Mouse (Mus musculus) hindbrain, embryonic 10.5 days (tissue): Measurements from ENCODE around the gene Hes7. TPM values are rescaled to one million over a fixed set of nuclear protein-coding genes. Genes with fewer than 3 reads are reported as not detected.
"Not testable (repeated sequence)": the region's sequence is repeated elsewhere in the genome, so short reads cannot be mapped to it uniquely, and the experiment has no call there.

Experiments used
- DNase-seq: peaks from one replicate; pipeline ENCODE4 v3.0.0-alpha.2; 2017; ENCODE audit warnings: low spot score
- H3K27ac ChIP-seq: fragments of 300-500 bp; sonication (generic); 2 replicates; pipeline ENCODE4 v1.5.1; 2016; ENCODE audit warnings: mild to moderate bottlenecking, moderate library complexity
- H3K27me3 ChIP-seq: fragments of 300-500 bp; sonication (generic); 2 replicates; pipeline ENCODE4 v1.6.1; 2016; ENCODE audit warnings: mild to moderate bottlenecking; ENCODE audit not compliant: poor library complexity, insufficient read depth, severe bottlenecking
- H3K36me3 ChIP-seq: fragments of 300-500 bp; sonication (generic); 2 replicates; pipeline ENCODE4 v1.6.1; 2016; ENCODE audit warnings: mild to moderate bottlenecking, moderate library complexity
- H3K4me1 ChIP-seq: fragments of 300-500 bp; sonication (generic); replicated peaks from 2 replicates; pipeline ENCODE4 v1.6.1; 2016; ENCODE audit warnings: mild to moderate bottlenecking
- H3K4me3 ChIP-seq: fragments of 300-500 bp; sonication (generic); 2 replicates; pipeline ENCODE4 v1.5.1; 2016; ENCODE audit warnings: mild to moderate bottlenecking, moderate library complexity
- H3K9me3 ChIP-seq: fragments of 300-500 bp; sonication (generic); 2 replicates; pipeline ENCODE4 v1.6.1; 2016; ENCODE audit warnings: mild to moderate bottlenecking, moderate library complexity
- WGBS: fragments of 180-500 bp; shearing (Covaris S2); methylation state at CpG from one replicate; pipeline ENCODE4 v1.1.7; 2016; 5-methylcytosine and 5-hydroxymethylcytosine counted together
- polyA plus RNA-seq: library from polyadenylated mRNA; unstranded; fragments of >200 nt; fragmentation: Nextera tagmentation; extraction: Ambion mirVana; gene quantifications from 2 replicates; pipeline ENCODE4 v1.2.1, GENCODE M21; 2016

Gene Hes7
- polyA plus RNA-seq, 1 experiment from 2014 or later = 0.48 TPM

DNA sequence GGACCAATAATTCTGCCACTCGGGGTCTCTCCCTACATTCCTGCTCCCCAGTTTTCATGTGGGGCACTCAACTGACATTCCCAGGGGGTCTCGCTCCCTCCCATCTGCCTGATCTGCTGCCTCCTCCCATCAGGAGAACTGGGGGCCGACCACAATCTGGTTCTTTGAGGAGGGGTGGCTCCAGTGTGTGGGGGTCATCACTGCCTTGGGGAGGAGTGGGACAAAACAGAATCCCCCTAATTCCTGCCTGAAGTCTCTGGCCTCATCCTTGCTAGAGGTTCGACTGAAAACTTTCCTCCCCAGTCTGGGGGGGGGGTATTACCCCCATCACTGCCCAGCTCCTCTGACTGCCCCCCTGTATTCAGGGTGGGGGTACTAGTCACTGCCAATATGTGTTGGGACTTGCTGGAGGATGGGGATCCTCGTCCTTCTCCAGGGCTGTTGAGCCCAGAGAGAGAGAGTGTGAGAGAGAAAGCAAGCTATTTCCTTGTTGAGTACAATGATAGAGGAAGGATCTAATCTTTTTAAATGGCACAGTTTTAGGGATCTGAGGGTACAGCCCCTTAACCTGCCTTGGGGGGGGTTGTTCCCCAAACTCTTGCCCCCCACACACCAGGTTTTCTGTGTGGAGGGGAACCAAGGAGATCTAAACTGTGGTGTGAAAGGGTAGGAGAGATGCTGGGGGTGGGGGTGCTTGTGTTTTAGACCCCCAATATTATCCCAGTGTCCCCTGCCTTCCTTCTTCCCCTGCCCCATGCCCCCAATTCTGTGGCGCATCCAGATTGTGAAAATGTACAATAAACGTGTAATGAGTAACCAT is 28.4 kb upstream of the Hes7 start:
- 64% methylated on average over 7 of the region's 7 CpGs for WGBS
- no peaks in the 10 kb centered on the region for H3K27me3 ChIP-seq
- H3K27ac ChIP-seq = no peak overlapping the region
- H3K9me3 ChIP-seq = no peaks in the 10 kb centered on the region
- no peak for DNase-seq
- peaks cover 33% of the 10 kb centered on the region for H3K36me3 ChIP-seq
- peaks cover 70% of the 10 kb centered on the region for H3K4me1 ChIP-seq
- H3K4me3 ChIP-seq = no peak overlapping the region

DNA sequence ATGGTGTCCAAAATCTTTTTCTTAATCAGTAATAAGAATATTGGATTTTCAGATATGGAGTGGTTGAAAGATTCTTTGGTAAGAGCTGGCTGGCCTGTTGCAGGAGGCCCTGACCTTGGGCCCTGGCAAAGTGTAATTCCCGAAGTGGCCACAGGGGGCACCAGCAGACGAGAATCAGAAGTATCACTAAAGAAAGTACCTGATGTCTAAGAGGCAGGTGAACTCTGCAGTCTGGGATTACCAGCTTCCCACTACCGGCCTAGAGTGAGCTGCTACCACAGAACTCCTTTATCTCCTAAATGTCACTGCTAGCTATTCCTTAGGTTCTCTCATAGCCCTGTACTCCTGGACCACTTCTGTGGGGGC is 27.8 kb upstream of the Hes7 start:
- Histone ChIP-seq H3K27ac (no peak overlapping the region), H3K9me3 (no peaks in the 10 kb centered on the region), H3K27me3 (no peaks in the 10 kb centered on the region), H3K36me3 (peaks cover 33% of the 10 kb centered on the region), H3K4me3 (no peak overlapping the region), H3K4me1 (peaks cover 71% of the 10 kb centered on the region)
- peak; percentile 86 for DNase-seq
- WGBS = 8% methylated on average over 3 of the region's 3 CpGs

DNA sequence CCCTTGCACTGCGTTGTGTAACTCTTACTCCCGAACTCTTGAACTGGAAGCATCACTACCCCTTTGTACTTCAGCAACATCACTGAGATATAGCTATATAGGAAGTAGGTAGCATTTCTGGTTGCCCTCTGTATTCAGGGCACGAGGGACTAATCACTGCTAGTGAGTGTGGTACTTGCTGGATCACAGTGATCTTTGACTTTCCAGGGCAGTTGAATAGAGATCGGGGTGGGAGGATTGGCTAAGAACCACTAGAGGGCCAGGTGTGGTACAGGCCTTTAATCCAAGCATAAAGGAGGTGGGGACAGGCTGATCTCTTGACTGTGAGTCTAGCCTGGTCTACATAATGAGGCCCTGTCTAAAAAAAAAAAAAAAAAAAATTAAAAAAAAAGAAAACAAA is 27.3 kb upstream of the Hes7 start:
- Histone ChIP-seq H3K9me3 (no peaks in the 10 kb centered on the region), H3K36me3 (peaks cover 33% of the 10 kb centered on the region), H3K4me1 (peaks cover 72% of the 10 kb centered on the region), H3K27me3 (no peaks in the 10 kb centered on the region), H3K4me3 (no peak overlapping the region), H3K27ac (no peak overlapping the region)
- DNase-seq = no peak
- 91% methylated on average over 4 of the region's 4 CpGs for WGBS

DNA sequence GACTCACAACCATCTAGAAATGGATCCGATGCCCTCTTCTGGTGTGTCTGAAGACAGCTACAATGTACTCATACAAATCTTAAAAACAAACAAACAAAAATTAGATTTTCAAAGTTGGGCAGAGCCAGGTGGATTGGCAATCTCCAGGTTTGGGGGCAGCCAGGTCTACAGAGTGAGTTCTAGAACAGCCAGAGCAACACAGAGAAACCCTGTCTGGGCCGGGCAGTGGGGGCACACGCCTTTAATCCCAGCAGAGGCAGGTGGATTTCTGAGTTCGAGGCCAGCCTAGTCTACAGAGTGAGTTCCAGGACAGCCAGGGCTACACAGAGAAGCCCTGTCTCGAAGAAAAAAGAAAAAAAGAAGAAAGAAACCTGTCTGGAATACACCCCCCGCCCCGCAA is 26.3 kb upstream of the Hes7 start:
- not testable (repeated sequence) for H3K4me3 ChIP-seq, H3K9me3 ChIP-seq, DNase-seq, H3K27me3 ChIP-seq, H3K27ac ChIP-seq
- Histone ChIP-seq H3K4me1 (peaks cover 73% of the 10 kb centered on the region), H3K36me3 (peaks cover 33% of the 10 kb centered on the region)
- 92% methylated on average over 7 of the region's 7 CpGs for WGBS

DNA sequence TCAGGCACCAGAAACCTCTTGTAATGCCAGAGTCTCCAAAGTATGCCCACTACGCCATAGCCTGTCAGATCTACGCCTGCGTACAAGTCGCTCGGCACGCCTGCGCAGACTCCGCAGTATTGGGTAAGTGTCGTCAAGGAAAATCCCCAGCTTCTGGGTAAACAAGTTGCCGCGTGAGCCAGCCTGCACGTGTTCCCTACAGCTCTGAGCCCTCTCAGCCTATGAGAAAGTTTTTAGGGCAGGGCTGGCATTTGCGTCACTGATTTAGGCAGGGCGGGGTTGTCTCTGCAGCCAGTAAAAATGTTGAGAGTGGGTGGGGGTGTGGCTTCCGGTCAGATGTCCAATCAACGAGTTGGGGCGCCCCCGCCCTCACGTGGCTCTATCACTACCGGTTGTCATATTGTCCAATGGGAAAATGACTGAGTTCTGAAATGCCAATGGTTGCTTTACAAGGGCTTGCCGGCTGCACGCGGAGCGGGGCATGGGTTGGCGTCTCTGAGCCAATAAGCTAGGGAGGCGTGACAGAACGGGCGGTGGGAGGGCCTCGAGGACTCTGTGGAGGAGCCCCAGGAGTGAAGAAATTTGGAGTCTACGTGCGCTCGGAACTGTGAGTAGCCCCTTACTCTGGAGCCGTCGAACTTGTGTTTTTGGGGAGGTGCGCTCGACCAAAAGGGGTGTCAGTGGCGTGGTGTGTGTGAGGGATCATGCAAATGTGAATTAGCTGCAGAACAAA is 25.3 kb upstream of the Hes7 start, which contains the start of gene Per1:
Gene Per1 (plus strand): TSS at position 521 of the 733 bp plus-strand sequence.
- Histone ChIP-seq H3K9me3 (no peaks in the 10 kb centered on the region), H3K4me1 (peaks cover 73% of the 10 kb centered on the region), H3K36me3 (peaks cover 29% of the 10 kb centered on the region), H3K27me3 (no peaks in the 10 kb centered on the region), H3K4me3 (peak within 1 kb of the TSS; percentile 71), H3K27ac (peak within 1 kb of the TSS; percentile 77)
- peak; percentile 99 for DNase-seq
- WGBS = under 1% methylated on average over 37 of the region's 37 CpGs

DNA sequence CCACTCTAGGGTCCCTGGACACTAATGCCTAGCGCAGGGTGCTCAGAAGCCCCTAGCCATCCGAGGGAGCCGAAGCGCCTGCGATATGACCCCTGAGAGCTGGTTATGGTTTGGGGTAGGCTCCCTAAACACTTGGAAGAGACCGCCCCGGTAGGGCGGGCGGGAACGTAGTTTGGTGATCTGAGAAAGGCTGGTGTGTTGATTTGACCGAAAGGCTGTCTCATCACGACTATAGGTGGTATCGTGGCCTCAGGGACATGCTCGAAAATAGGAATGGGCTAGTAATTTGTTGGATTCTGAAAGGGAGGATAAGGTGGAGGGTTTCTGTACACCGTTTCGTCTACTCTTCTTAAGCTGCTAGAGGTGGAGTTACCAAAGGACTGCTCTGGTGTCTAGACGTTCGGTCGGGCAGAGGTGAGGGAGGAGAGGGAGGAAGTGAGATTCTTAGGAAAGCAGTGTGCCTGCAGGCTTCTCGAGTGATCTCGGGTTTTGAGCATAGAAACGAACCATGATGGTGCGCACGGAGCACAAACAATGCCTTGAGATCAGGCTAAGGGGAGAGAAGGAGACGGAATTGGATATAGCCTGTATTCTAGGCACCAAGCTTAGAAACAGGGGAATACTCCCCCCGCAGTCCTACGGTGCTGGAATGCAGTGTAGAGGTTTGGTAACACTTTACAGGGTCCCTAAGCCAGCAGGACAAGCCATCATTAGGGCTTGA is 24.5 kb upstream of the Hes7 start:
- 4% methylated on average over 27 of the region's 27 CpGs for WGBS
- Histone ChIP-seq H3K4me1 (peaks cover 74% of the 10 kb centered on the region), H3K9me3 (no peaks in the 10 kb centered on the region), H3K27ac (peak overlapping the region; percentile 77), H3K4me3 (peak overlapping the region; percentile 71), H3K36me3 (peaks cover 22% of the 10 kb centered on the region), H3K27me3 (no peaks in the 10 kb centered on the region)
- DNase-seq = no peak

DNA sequence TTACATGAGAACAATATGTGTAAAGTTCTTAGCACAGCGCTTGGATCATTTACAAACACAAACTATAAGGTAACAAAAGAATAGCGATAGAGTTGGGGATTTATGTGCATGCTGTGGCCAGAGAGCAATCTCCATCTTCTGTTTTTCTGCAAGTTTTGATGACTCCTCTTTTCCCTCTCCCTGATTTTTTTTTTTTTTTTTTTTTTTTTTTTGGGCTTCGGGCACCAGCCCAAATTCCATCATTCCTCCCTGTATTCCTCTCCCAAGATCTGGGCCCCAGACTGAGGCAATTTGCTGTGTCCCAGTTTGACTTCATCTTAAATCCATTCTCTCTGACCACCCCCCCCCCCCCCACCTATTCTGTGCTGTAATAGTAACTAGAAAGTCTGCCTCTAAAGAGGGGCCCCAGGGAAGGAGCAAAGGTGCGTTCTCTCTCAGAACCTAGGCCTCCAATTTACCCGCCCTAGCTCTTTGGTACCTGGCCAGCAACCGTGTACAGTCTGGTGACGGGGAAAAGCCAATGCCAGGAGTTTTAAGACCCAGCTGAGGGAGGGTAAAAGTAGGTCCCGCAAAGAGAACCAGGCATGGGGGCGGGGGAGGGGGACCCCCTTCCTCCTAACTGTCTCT is 23.7 kb upstream of the Hes7 start:
- peaks cover 75% of the 10 kb centered on the region for H3K4me1 ChIP-seq
- H3K27ac ChIP-seq = peak overlapping the region; percentile 85
- peaks cover 22% of the 10 kb centered on the region for H3K36me3 ChIP-seq
- no peak for DNase-seq
- no peaks in the 10 kb centered on the region for H3K27me3 ChIP-seq
- H3K9me3 ChIP-seq = no peaks in the 10 kb centered on the region
- H3K4me3 ChIP-seq = peak overlapping the region; percentile 71
- WGBS = 18% methylated on average over 9 of the region's 9 CpGs

DNA sequence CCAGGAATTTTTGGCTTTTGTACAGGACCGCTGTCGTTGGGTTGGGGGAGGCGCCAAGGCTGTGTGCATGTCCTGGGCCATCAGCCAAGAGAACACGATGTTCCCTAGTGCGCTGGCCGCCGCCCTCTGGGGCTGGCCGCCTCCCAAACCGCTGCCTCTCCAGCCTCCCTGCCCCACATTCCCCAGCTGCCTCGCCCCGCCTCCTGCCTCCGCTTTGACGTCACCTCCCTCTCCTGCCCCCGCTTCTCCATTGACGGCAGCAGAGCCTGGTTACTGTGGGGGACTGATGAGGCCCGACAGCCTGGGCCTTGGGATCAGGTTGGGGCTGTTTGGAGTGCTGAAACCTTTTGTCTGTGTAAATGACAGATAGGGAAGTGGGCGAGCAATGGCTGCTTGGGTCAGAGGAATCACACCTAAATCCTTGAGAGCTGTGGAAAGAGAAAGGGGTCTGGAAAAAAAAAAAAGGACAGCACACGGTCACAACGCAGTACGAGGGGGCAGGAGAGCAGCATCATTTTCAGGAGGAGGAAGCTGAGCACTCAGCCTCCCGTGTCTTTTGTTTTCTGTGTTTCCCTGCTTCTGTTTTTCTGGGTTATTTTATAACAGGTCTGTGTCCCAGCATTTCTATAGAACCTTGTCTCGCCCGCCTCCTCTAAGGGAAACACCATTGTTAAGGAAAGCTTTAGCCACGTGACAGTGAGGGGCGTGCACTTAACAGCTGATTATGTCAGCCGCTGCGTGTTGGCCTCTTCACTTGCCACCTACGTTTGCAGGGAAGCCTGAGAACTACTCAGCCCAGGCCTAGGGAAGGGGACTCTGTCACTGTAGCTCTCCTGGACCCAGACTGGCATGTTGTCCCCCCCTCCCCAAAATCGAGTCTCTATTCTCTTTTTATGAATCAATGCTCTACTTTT is 23.0 kb upstream of the Hes7 start:
- H3K4me3 ChIP-seq = peak overlapping the region; percentile 71
- no peaks in the 10 kb centered on the region for H3K9me3 ChIP-seq
- H3K27ac ChIP-seq = peak overlapping the region; percentile 85
- 3% methylated on average over 29 of the region's 29 CpGs for WGBS
- peaks cover 71% of the 10 kb centered on the region for H3K4me1 ChIP-seq
- peak; percentile 81 for DNase-seq
- H3K36me3 ChIP-seq = peaks cover 22% of the 10 kb centered on the region
- H3K27me3 ChIP-seq = no peaks in the 10 kb centered on the region

DNA sequence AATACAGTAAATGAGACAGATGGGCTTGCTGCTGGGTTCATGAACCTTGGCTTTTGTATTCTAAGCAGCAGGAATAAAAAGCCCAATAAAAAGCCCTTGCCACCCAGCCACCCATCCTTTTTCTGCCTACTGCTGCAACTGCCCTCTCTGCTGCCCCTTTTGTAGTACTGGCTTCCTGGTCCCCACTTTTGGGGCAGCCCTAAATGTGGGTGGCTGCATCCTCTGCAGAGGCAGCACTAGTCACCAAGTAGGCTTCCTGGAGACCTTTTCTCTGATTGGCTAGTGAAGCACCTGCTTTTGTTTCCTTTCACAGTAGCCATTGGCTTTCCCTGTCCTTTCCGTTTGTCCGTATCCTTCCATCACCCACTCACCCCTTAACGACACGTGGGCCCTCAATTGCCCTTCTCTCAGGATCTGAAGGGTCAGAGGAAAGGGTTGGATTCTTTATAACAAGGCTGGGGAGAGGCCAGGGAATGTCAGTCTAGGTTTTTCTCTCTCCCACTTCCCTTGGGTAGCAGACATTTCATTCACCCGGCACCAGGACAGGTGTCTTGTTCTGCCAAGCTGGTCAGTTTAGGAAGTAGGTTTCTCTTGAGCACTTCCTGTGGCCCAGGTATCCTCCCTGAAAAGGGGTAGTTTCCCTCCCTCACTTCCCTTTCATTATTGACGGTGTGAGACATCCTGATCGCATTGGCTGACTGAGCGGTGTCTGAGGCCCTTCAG is 22.0 kb upstream of the Hes7 start:
- H3K4me3 ChIP-seq = peak overlapping the region; percentile 71
- H3K36me3 ChIP-seq = peaks cover 27% of the 10 kb centered on the region
- peaks cover 71% of the 10 kb centered on the region for H3K4me1 ChIP-seq
- peak overlapping the region; percentile 85 for H3K27ac ChIP-seq
- DNase-seq = no peak
- no peaks in the 10 kb centered on the region for H3K27me3 ChIP-seq
- 31% methylated on average over 8 of the region's 8 CpGs for WGBS
- H3K9me3 ChIP-seq = no peaks in the 10 kb centered on the region

DNA sequence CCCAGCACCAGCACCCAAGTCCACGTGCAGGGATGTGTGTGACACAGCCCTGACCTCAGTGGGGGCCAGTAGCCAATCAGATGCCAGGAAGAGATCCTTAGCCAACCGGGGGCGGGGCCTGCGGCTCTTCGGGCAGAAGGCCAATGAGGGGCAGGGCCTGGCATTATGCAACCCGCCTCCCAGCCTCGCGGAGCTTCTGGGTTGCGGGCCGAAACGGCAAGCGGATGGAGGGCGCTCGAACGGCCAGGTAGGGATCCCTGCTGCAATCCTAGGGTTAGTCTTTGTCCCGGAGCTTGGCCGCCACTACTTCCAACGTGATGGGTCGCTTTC is 21.5 kb upstream of the Hes7 start:
- peak; percentile 93 for DNase-seq
- no peaks in the 10 kb centered on the region for H3K27me3 ChIP-seq
- peak overlapping the region; percentile 71 for H3K4me3 ChIP-seq
- WGBS = under 1% methylated on average over 19 of the region's 19 CpGs
- peaks cover 32% of the 10 kb centered on the region for H3K36me3 ChIP-seq
- peaks cover 71% of the 10 kb centered on the region for H3K4me1 ChIP-seq
- peak overlapping the region; percentile 80 for H3K27ac ChIP-seq
- no peaks in the 10 kb centered on the region for H3K9me3 ChIP-seq

DNA sequence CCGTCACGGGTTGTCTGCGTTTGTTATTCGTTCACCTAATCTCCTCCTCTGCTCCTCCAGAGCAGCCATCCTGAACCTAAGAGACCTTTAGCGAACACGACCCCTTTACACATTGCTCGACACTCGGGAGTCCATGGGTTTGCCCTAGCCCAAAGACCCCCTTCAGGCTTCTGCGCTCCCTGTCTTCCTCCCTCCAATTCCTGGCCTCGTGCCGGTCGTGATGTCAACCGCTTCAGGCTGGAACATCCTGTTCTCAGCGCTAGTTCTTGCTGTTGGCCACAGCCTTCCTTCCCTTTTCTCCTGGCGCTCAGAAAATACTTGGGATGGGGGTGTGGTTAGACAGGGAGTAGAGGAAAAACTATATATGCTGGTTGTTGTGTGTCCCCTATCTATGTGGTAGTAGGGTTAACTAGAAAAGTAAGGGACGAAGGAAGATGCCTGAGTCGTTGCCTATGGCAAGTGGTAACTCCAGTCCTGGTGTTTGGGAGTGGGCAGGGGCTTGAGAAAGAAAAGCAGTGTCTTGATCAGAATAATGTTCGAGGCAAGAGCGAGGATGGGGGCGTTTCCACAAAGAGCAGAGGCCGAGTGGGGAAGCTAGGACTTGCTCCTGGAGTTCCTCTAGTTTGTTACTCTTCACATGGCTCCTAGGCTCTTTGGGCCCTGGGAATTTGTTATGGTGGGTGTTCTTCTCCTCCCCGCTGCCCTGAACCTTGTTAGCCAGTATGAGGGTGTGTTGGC is 20.9 kb upstream of the Hes7 start:
- Histone ChIP-seq H3K9me3 (no peaks in the 10 kb centered on the region), H3K36me3 (peaks cover 38% of the 10 kb centered on the region), H3K4me1 (peaks cover 66% of the 10 kb centered on the region), H3K4me3 (peak overlapping the region; percentile 71), H3K27ac (peak overlapping the region; percentile 80), H3K27me3 (no peaks in the 10 kb centered on the region)
- no peak for DNase-seq
- WGBS = under 1% methylated on average over 22 of the region's 22 CpGs
